In the genomic region with DNA sequence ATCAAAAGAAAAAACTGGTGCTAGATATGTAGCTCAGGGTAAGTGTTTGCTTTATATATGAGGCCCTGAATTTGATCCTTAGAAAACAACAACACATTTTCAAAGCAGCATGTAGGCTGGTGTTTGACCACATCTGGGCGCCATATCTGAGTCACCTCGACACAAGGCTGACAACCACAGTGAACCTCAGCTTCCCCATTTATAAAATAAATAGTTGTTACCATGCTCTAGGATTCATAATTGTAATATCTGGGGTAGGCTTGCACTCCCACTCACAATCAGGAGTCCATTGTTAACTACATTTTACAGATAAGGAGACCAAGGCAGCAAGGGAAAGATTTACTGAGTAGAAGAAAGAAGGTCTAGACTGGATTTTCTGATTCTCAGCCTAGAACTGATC, we compare ENCODE assay signal across 35 mouse cellular contexts. TPM values are rescaled to one million over a fixed set of nuclear protein-coding genes. Genes with fewer than 3 reads are reported as not detected.
"Had no signal": no experiment of that assay in that cellular context is flagged by ENCODE, and none has a peak within 500 bp of the region (broad histone marks: within the 10 kb centered on the region; RNA-seq: fewer than 3 reads in every experiment).

No protein-coding gene starts in this region.

- H3K27ac ChIP-seq: gastrocnemius, adult 2 months; heart, embryonic 10.5 days; hindbrain, embryonic 13.5 days; hindbrain, embryonic 15.5 days; hindbrain, postnatal 0 days; layer of hippocampus, adult 2 months; left cerebral cortex, adult 2 months; limb, embryonic 10.5 days; limb, embryonic 12.5 days; liver, embryonic 12.5 days; liver, embryonic 14.5 days had no signal

- DNase-seq: gastrocnemius, adult 2 months; gastrocnemius, postnatal 10 days; gastrocnemius, postnatal 25 days; heart, adult 18-20 months; heart, postnatal 10 days; kidney, adult 11 months; kidney, adult 2 months; kidney, adult 9 months; kidney, postnatal 25 days; kidney, postnatal 4 days; lung, adult 18-20 months had no signal

- H3K4me2 ChIP-seq: heart, embryonic 12.5 days; hindbrain, embryonic 13.5 days; hindbrain, embryonic 15.5 days; limb, embryonic 12.5 days; liver, embryonic 12.5 days had no signal

- H3K4me3 ChIP-seq: gastrocnemius, adult 2 months; heart, embryonic 10.5 days; heart, embryonic 12.5 days; hindbrain, embryonic 13.5 days; hindbrain, embryonic 15.5 days; layer of hippocampus, adult 2 months; left cerebral cortex, adult 2 months; limb, embryonic 10.5 days; limb, embryonic 12.5 days; liver, embryonic 12.5 days had no signal

- H3K27me3 ChIP-seq: hindbrain, embryonic 13.5 days; hindbrain, embryonic 15.5 days; limb, embryonic 12.5 days; liver, embryonic 12.5 days had no signal

- H3K9ac ChIP-seq: heart, embryonic 12.5 days; hindbrain, embryonic 13.5 days; hindbrain, embryonic 15.5 days; limb, embryonic 12.5 days; liver, embryonic 12.5 days; liver, embryonic 14.5 days had no signal

- H3K36me3 ChIP-seq: liver, embryonic 12.5 days had no signal

- H3K9me3 ChIP-seq: heart, embryonic 10.5 days; heart, embryonic 12.5 days; hindbrain, embryonic 13.5 days; hindbrain, embryonic 15.5 days; limb, embryonic 10.5 days; limb, embryonic 12.5 days; liver, embryonic 12.5 days had no signal

- ATAC-seq: hindbrain, postnatal 0 days; intestine, embryonic 16.5 days; liver, embryonic 12.5 days had no signal

- H3K4me1 ChIP-seq: heart, embryonic 10.5 days; heart, embryonic 12.5 days; hindbrain, embryonic 13.5 days; hindbrain, embryonic 15.5 days; limb, embryonic 12.5 days had no signal

RNA-seq across cellular contexts. Expression of a gene that starts 17.3 kb away (rescaled TPM):
- total RNA-seq: gastrocnemius, adult 2 months; gastrocnemius, postnatal 10 days; gastrocnemius, postnatal 25 days; heart, adult 8-10 months; heart, postnatal 10 days; heart, postnatal 25 days; hindbrain, postnatal 0 days; layer of hippocampus, adult 2 months; layer of hippocampus, postnatal 10 days; layer of hippocampus, postnatal 25 days; left cerebral cortex, adult 2 months; left cerebral cortex, postnatal 36 days; liver, adult 2 months had no signal
- polyA plus RNA-seq: heart, embryonic 10.5 days; heart, embryonic 12.5 days; heart, embryonic 14.5 days; heart, embryonic 16.5 days; hindbrain, embryonic 11.5 days; hindbrain, embryonic 13.5 days; hindbrain, embryonic 15.5 days; hindbrain, postnatal 0 days; intestine, embryonic 14.5 days; intestine, embryonic 16.5 days; kidney, adult 2 months; kidney, embryonic 16.5 days; limb, embryonic 10.5 days; limb, embryonic 12.5 days; liver, adult 2 months; liver, embryonic 12.5 days; liver, embryonic 14.5 days; liver, embryonic 16.5 days had no signal
